ENCODE assay signal across 7 mouse cellular contexts in genomic region chrX:169994011-169994865, GRCm38 (mm10). TPM values are rescaled to one million over a fixed set of nuclear protein-coding genes. Genes with fewer than 3 reads are reported as not detected.
DNase-seq lines count a peak whose midpoint lies in the region.
"Not testable (repeated sequence)": the region's sequence is repeated elsewhere in the genome, so short reads cannot be mapped to it uniquely, and the experiment has no call there.

No protein-coding gene starts in this region.

- H3K4me1 ChIP-seq in ES-E14 (ENCODE audit: control insufficient read depth in 2 of 2, insufficient read depth in 2 of 2, low read length in 2 of 2, poor library complexity in 1 of 2), result peaks cover 0 to 17% of the 10 kb centered on the region in 2 experiments; a peak in 2 of 4 replicates
- not testable (repeated sequence) for H3K4me1 ChIP-seq in embryonic facial prominence, embryonic 10.5 days

- peak; percentile 63 for DNase-seq in ES-E14 (ENCODE audit: low read depth, low spot score)
- peak; percentile 75 for DNase-seq in adrenal gland, postnatal 14 days
- peak; percentile 8 for DNase-seq in embryonic facial prominence, embryonic 10.5 days (ENCODE audit: low spot score)
- DNase-seq in induced T-regulatory cell, adult 2 months (ENCODE audit: low read depth), result peak; percentile 89
- peak; percentile 70 for DNase-seq in lung, postnatal 10 days
- DNase-seq in right cerebral cortex, postnatal 14 days, result peak; percentile 62
- peak; percentile 69 to 82 for DNase-seq in thymus, postnatal 10 days (ENCODE audit: low spot score in 2 of 2)

- H3K27me3 ChIP-seq in embryonic facial prominence, embryonic 10.5 days (replicated peaks; ENCODE audit: low read depth, poor library complexity, severe bottlenecking), result not testable (repeated sequence)

- H3K27ac ChIP-seq in ES-E14 (ENCODE audit: insufficient read depth, low read depth, low read length, poor library complexity, severe bottlenecking); embryonic facial prominence, embryonic 10.5 days (replicated peaks): not testable (repeated sequence)

- in situ Hi-C loops in ES-E14 (cut with MboI; ENCODE audit: low sequenced_read_pairs in 2 of 2, unreplicated experiment in 2 of 2), result not testable (repeated sequence)

- 22% methylated on average over 3 of the region's 33 CpGs for WGBS in embryonic facial prominence, embryonic 10.5 days

- peak overlapping the region; percentile 11; the same call in 1 of the 2 replicates for H3K9ac ChIP-seq in ES-E14 (ENCODE audit: insufficient read depth, low read depth, low read length, poor library complexity, severe bottlenecking)

- peaks cover 29% of the 10 kb centered on the region for H3K36me3 ChIP-seq in ES-E14 (ENCODE audit: control insufficient read depth, insufficient read depth, low read length, poor library complexity, severe bottlenecking)
- H3K36me3 ChIP-seq in embryonic facial prominence, embryonic 10.5 days (replicated peaks), result peaks cover 16% of the 10 kb centered on the region

- peak overlapping the region in 1 of 2 experiments; percentile 25; a peak in 2 of 4 replicates for H3K4me3 ChIP-seq in ES-E14 (ENCODE audit: insufficient read depth in 1 of 2, low read depth in 1 of 2, low read length in 2 of 2, poor library complexity in 1 of 2, severe bottlenecking in 1 of 2)
- H3K4me3 ChIP-seq in embryonic facial prominence, embryonic 10.5 days, result not testable (repeated sequence)

- H3K9me3 ChIP-seq in ES-E14 (ENCODE audit: control insufficient read depth, insufficient read depth, low read depth, low read length), result peaks cover 20% of the 10 kb centered on the region
- H3K9me3 ChIP-seq in embryonic facial prominence, embryonic 10.5 days, result peaks cover 17% of the 10 kb centered on the region

RNA-seq across cellular contexts. Expression of gene Gm21887, which starts 15.2 kb away (rescaled TPM):
- 165 and 322 TPM in 2 replicates for total RNA-seq in ES-E14 (2012; rRNA removed)
- 129 and 342 TPM in 2 replicates for total RNA-seq in adrenal gland, postnatal 14 days (2021)
- 259 and 324 TPM in 2 replicates for polyA plus RNA-seq in embryonic facial prominence, embryonic 10.5 days (2016; fragmentation: Nextera tagmentation; extraction: Ambion mirVana)

Comparison
In these comparisons a context has a peak if more than half of its experiments do, and no peak if none do; other contexts are left out.
1. DNase-seq: peak in every context shown above with its lines; median percentile 89 in induced T-regulatory cell, adult 2 months; 76 in thymus, postnatal 10 days; 75 in adrenal gland, postnatal 14 days; 70 in lung, postnatal 10 days; 63 in ES-E14; 62 in right cerebral cortex, postnatal 14 days; 8 in embryonic facial prominence, embryonic 10.5 days.